ENCODE assay signal across 20 mouse cellular contexts in genomic region chr5:30951706-30952105, GRCm38 (mm10). TPM values are rescaled to one million over a fixed set of nuclear protein-coding genes. Genes with fewer than 3 reads are reported as not detected.
DNase-seq lines count a peak whose midpoint lies in the region; ATAC-seq and TF ChIP-seq lines count a peak whose summit lies in the region.
"Had no signal": no experiment of that assay in that cellular context is flagged by ENCODE, and none has a peak within 500 bp of the region (broad histone marks: within the 10 kb centered on the region; RNA-seq: fewer than 3 reads in every experiment).

No protein-coding gene starts in this region.

- TF ChIP-seq CTCF in heart, adult 2 months (IDR thresholded peaks at IDR 0.05): no peak
- TF ChIP-seq CTCF in lung, postnatal 0 days (IDR thresholded peaks at IDR 0.05): no peak

- H3K4me1 ChIP-seq in heart, adult 2 months (ENCODE audit: control insufficient read depth, insufficient read depth, low read length): peaks cover 9% of the 10 kb centered on the region; the same call in 1 of the 2 replicates
- H3K4me1 ChIP-seq in kidney, embryonic 15.5 days: peaks cover 23% of the 10 kb centered on the region
- H3K4me1 ChIP-seq in lung, postnatal 0 days (ENCODE audit: insufficient read depth, low read depth, low read length): peaks cover 3% of the 10 kb centered on the region; the same call in 1 of the 2 replicates

- H3K9me3 ChIP-seq in kidney, embryonic 15.5 days (replicated peaks): no peaks in the 10 kb centered on the region
- H3K9me3 ChIP-seq in lung, postnatal 0 days (ENCODE audit: low read length): no peaks in the 10 kb centered on the region
- H3K9me3 ChIP-seq: embryonic facial prominence, embryonic 10.5 days; forebrain, embryonic 13.5 days; heart, embryonic 12.5 days had no signal

- no peak overlapping the region for H3ac ChIP-seq in myocyte (ENCODE audit: control insufficient read depth, insufficient read length)

- H3K36me3 ChIP-seq in heart, adult 2 months (ENCODE audit: control insufficient read depth, insufficient read depth, low read length): no peaks in the 10 kb centered on the region
- H3K36me3 ChIP-seq in kidney, embryonic 15.5 days: peaks cover 47% of the 10 kb centered on the region
- H3K36me3 ChIP-seq in lung, postnatal 0 days (ENCODE audit: insufficient read depth, low read length): peaks cover 31% of the 10 kb centered on the region
- peaks cover 26% of the 10 kb centered on the region for H3K36me3 ChIP-seq in myocyte (ENCODE audit: control insufficient read depth, insufficient read depth)

- ATAC-seq in kidney, embryonic 15.5 days (replicated peaks; ENCODE audit: low FRiP score): no peak
- ATAC-seq in lung, postnatal 0 days: no peak
- ATAC-seq in activated CD4-positive, CD25-positive, alpha-beta regulatory T cell, adult 4 months: no peak
- ATAC-seq: forebrain, embryonic 13.5 days; forebrain, postnatal 0 days; hindbrain, embryonic 16.5 days had no signal

- no peak overlapping the region for H3K9ac ChIP-seq in heart, adult 2 months (ENCODE audit: low read depth, low read length)
- H3K9ac ChIP-seq in kidney, embryonic 15.5 days: no peak overlapping the region
- no peak overlapping the region for H3K9ac ChIP-seq in lung, postnatal 0 days (replicated peaks; ENCODE audit: low read depth)
- H3K9ac ChIP-seq: forebrain, embryonic 13.5 days; forebrain, postnatal 0 days; heart, embryonic 12.5 days had no signal

- peak overlapping the region; percentile 82 for H3K27ac ChIP-seq in heart, adult 2 months
- H3K27ac ChIP-seq in kidney, embryonic 15.5 days: 0 out of 2 replicates have a peak overlapping the region, but pooled peaks have one; percentile 20
- H3K27ac ChIP-seq in lung, postnatal 0 days (ENCODE audit: low read length): no peak overlapping the region
- H3K27ac ChIP-seq: embryonic facial prominence, embryonic 10.5 days; forebrain, embryonic 13.5 days had no signal

- no peak overlapping the region for H3K4me2 ChIP-seq in kidney, embryonic 15.5 days
- H3K4me2 ChIP-seq in lung, postnatal 0 days (replicated peaks; ENCODE audit: low read depth, low read length): no peak overlapping the region
- peak overlapping the region; percentile 79 for H3K4me2 ChIP-seq in myocyte (ENCODE audit: low read depth)
- H3K4me2 ChIP-seq: forebrain, embryonic 13.5 days; heart, embryonic 12.5 days had no signal

- intact Hi-C loops in heart, adult 2 months (cut with DNase I): no loop called here
- intact Hi-C loops in heart, postnatal 14 days (cut with DNase I): no loop called here

- no peaks in the 10 kb centered on the region for H3K27me3 ChIP-seq in heart, adult 2 months (ENCODE audit: control insufficient read depth, insufficient read depth, low read length)
- no peaks in the 10 kb centered on the region for H3K27me3 ChIP-seq in kidney, embryonic 15.5 days
- H3K27me3 ChIP-seq in lung, postnatal 0 days (replicated peaks; ENCODE audit: insufficient read depth, low read length): no peaks in the 10 kb centered on the region
- H3K27me3 ChIP-seq in myocyte (ENCODE audit: control insufficient read depth, insufficient read depth, insufficient read length): no peaks in the 10 kb centered on the region
- H3K27me3 ChIP-seq: forebrain, embryonic 13.5 days; heart, embryonic 12.5 days had no signal

- TF ChIP-seq EP300 in heart, adult 2 months (IDR thresholded peaks at IDR 0.05; ENCODE audit: insufficient read depth, low read depth, low read length): peak; percentile 36; the same call in 1 of the 2 replicates
- TF ChIP-seq EP300 in lung, postnatal 0 days (IDR thresholded peaks at IDR 0.05): no peak

- TF ChIP-seq POLR2A in heart, adult 2 months (IDR thresholded peaks at IDR 0.05; ENCODE audit: insufficient read depth, low read depth, low read length): peak; percentile 31; the same call in 1 of the 2 replicates
- TF ChIP-seq POLR2A in myocyte (IDR thresholded peaks at IDR 0.05; ENCODE audit: insufficient read length, low read depth): no peak

- no peak for DNase-seq in heart, adult 2 months
- DNase-seq in heart, postnatal 14 days: no peak
- no peak for DNase-seq in kidney, postnatal 4 days
- DNase-seq in lung, postnatal 0 days (ENCODE audit: low spot score): peak; percentile 3
- no peak for DNase-seq in lung, postnatal 25 days (ENCODE audit: low spot score)
- DNase-seq: adrenal gland, postnatal 10 days; cerebellum, adult 11 months; cerebellum, postnatal 36 days; forebrain, postnatal 0 days; gastrocnemius, postnatal 36 days; heart, postnatal 36 days had no signal

- WGBS in heart, adult 2 months: 40% methylated on average over 6 of the region's 6 CpGs
- 89% methylated on average over 6 of the region's 6 CpGs for WGBS in kidney, embryonic 15.5 days
- 81% methylated on average over 6 of the region's 6 CpGs for WGBS in lung, postnatal 0 days

- no peak overlapping the region for H3K4me3 ChIP-seq in heart, adult 2 months
- no peak overlapping the region for H3K4me3 ChIP-seq in kidney, embryonic 15.5 days (replicated peaks)
- no peak overlapping the region for H3K4me3 ChIP-seq in lung, postnatal 0 days (ENCODE audit: low read depth, low read length)
- no peak overlapping the region for H3K4me3 ChIP-seq in myocyte
- H3K4me3 ChIP-seq: embryonic facial prominence, embryonic 10.5 days; forebrain, embryonic 13.5 days; heart, embryonic 12.5 days had no signal

- no peaks in the 10 kb centered on the region for H3K79me2 ChIP-seq in heart, adult 2 months (replicated peaks; ENCODE audit: control insufficient read depth, insufficient read depth, low read length)
- H3K79me2 ChIP-seq in myocyte (ENCODE audit: control insufficient read depth, insufficient read depth): peaks cover 20% of the 10 kb centered on the region

TF ChIP-seq in myocyte, 11 proteins besides CTCF, POLR2A, EP300 and RAD21:
- peak; percentile 58 for TF ChIP-seq POLR2AphosphoS2 (IDR thresholded peaks at IDR 0.05; ENCODE audit: insufficient read length, low read depth)
- no peak for TF ChIP-seq E2F4 (IDR thresholded peaks at IDR 0.05; ENCODE audit: insufficient read depth)
- TF ChIP-seq TCF12 (IDR thresholded peaks at IDR 0.05; ENCODE audit: insufficient read depth, poor library complexity, severe bottlenecking): no peak

RNA-seq across cellular contexts. Expression of gene Cgref1, which starts 6.3 kb away (rescaled TPM):
- under 1 TPM; 0.30 to 0.73 TPM for total RNA-seq in heart, adult 2 months (2021)
- 1.2 and 2.0 TPM in 2 replicates for polyA plus RNA-seq in heart, adult 2 months (2012; rRNA removed)
- total RNA-seq in heart, postnatal 14 days (2021): under 1 TPM; 0.39 to 0.45 TPM
- 12.5 and 17.4 TPM in 2 replicates for polyA plus RNA-seq in kidney, embryonic 15.5 days (2015; fragmentation: Nextera tagmentation; extraction: Ambion mirVana)
- 1.8 and 2.3 TPM in 2 replicates for polyA plus RNA-seq in lung, postnatal 0 days (2015; fragmentation: Nextera tagmentation; extraction: Ambion mirVana)
- 26.2 TPM for polyA plus RNA-seq in myocyte (2012; fragmentation: generic; extraction: Trizol)
- under 1 TPM in 1 of 2 experiments, not detected in 1; 0.50 TPM for polyA plus RNA-seq in activated CD4-positive, CD25-positive, alpha-beta regulatory T cell, adult 4 months (2017; shearing (Covaris generic))

RNA-seq across cellular contexts. Expression of gene Preb, which starts 8.5 kb away (rescaled TPM):
- total RNA-seq in heart, adult 2 months (2021): 10 to 100 TPM; 80.3 to 84.6 TPM
- polyA plus RNA-seq in heart, adult 2 months (2012; rRNA removed): 166 and 189 TPM in 2 replicates
- total RNA-seq in heart, postnatal 14 days (2021): 10 to 100 TPM; 74.1 to 79.3 TPM
- 146 and 151 TPM in 2 replicates for polyA plus RNA-seq in kidney, embryonic 15.5 days (2015; fragmentation: Nextera tagmentation; extraction: Ambion mirVana)
- polyA plus RNA-seq in lung, postnatal 0 days (2015; fragmentation: Nextera tagmentation; extraction: Ambion mirVana): 76.5 and 79.7 TPM in 2 replicates
- polyA plus RNA-seq in myocyte (2012; fragmentation: generic; extraction: Trizol): 158 TPM
- 10 to 100 TPM; 60.4 to 71.0 TPM for polyA plus RNA-seq in activated CD4-positive, CD25-positive, alpha-beta regulatory T cell, adult 4 months (2017; shearing (Covaris generic))

RNA-seq across cellular contexts. Expression of gene Tcf23, which starts 16.8 kb away (rescaled TPM):
- 1 to 10 TPM; 1.6 TPM for total RNA-seq in heart, adult 2 months (2021)
- 0.44 and 0.57 TPM in 2 replicates for polyA plus RNA-seq in heart, adult 2 months (2012; rRNA removed)
- total RNA-seq in heart, postnatal 14 days (2021): under 1 TPM; 0.51 to 0.55 TPM
- 1.6 and 1.8 TPM in 2 replicates for polyA plus RNA-seq in kidney, embryonic 15.5 days (2015; fragmentation: Nextera tagmentation; extraction: Ambion mirVana)
- polyA plus RNA-seq in lung, postnatal 0 days (2015; fragmentation: Nextera tagmentation; extraction: Ambion mirVana): 0.44 and 0.49 TPM in 2 replicates
- 0.62 TPM for polyA plus RNA-seq in myocyte (2012; fragmentation: generic; extraction: Trizol)
- not detected for polyA plus RNA-seq in activated CD4-positive, CD25-positive, alpha-beta regulatory T cell, adult 4 months (2017; shearing (Covaris generic))
- total RNA-seq: forebrain, postnatal 0 days had no signal
- polyA plus RNA-seq: brain, embryonic 14.5 days; embryonic facial prominence, embryonic 10.5 days; forebrain, embryonic 13.5 days; forebrain, postnatal 0 days; hindbrain, embryonic 11.5 days; hindbrain, embryonic 16.5 days had no signal

RNA-seq across cellular contexts. Expression of gene Khk, which starts 30.5 kb away (rescaled TPM):
- 10 to 100 TPM; 22.6 to 29.6 TPM for total RNA-seq in heart, adult 2 months (2021)
- polyA plus RNA-seq in heart, adult 2 months (2012; rRNA removed): 31.8 and 40.9 TPM in 2 replicates
- total RNA-seq in heart, postnatal 14 days (2021): 10 to 100 TPM; 15.4 TPM
- polyA plus RNA-seq in kidney, embryonic 15.5 days (2015; fragmentation: Nextera tagmentation; extraction: Ambion mirVana): 29.3 and 29.7 TPM in 2 replicates
- polyA plus RNA-seq in lung, postnatal 0 days (2015; fragmentation: Nextera tagmentation; extraction: Ambion mirVana): 43.6 and 48.7 TPM in 2 replicates
- polyA plus RNA-seq in myocyte (2012; fragmentation: generic; extraction: Trizol): 16.6 TPM
- 10 to 100 TPM; 11.9 to 20.6 TPM for polyA plus RNA-seq in activated CD4-positive, CD25-positive, alpha-beta regulatory T cell, adult 4 months (2017; shearing (Covaris generic))

RNA-seq across cellular contexts. Expression of gene Emilin1, which starts 38.5 kb away (rescaled TPM):
- total RNA-seq in heart, adult 2 months (2021): 10 to 100 TPM; 21.2 to 21.3 TPM
- 30.6 and 31.3 TPM in 2 replicates for polyA plus RNA-seq in heart, adult 2 months (2012; rRNA removed)
- 10 to 100 TPM; 38.9 to 46.9 TPM for total RNA-seq in heart, postnatal 14 days (2021)
- 258 and 306 TPM in 2 replicates for polyA plus RNA-seq in kidney, embryonic 15.5 days (2015; fragmentation: Nextera tagmentation; extraction: Ambion mirVana)
- 121 and 135 TPM in 2 replicates for polyA plus RNA-seq in lung, postnatal 0 days (2015; fragmentation: Nextera tagmentation; extraction: Ambion mirVana)
- 25.8 TPM for polyA plus RNA-seq in myocyte (2012; fragmentation: generic; extraction: Trizol)
- under 1 TPM; 0.33 to 0.42 TPM for polyA plus RNA-seq in activated CD4-positive, CD25-positive, alpha-beta regulatory T cell, adult 4 months (2017; shearing (Covaris generic))
